Mouse (Mus musculus): ENCODE results near the gene Pakap. TPM values are rescaled to one million over a fixed set of nuclear protein-coding genes. Genes with fewer than 3 reads are reported as not detected.

Pakap gene
- total RNA-seq, 1 experiment from 2014 or later, result 126 TPM

DNA sequence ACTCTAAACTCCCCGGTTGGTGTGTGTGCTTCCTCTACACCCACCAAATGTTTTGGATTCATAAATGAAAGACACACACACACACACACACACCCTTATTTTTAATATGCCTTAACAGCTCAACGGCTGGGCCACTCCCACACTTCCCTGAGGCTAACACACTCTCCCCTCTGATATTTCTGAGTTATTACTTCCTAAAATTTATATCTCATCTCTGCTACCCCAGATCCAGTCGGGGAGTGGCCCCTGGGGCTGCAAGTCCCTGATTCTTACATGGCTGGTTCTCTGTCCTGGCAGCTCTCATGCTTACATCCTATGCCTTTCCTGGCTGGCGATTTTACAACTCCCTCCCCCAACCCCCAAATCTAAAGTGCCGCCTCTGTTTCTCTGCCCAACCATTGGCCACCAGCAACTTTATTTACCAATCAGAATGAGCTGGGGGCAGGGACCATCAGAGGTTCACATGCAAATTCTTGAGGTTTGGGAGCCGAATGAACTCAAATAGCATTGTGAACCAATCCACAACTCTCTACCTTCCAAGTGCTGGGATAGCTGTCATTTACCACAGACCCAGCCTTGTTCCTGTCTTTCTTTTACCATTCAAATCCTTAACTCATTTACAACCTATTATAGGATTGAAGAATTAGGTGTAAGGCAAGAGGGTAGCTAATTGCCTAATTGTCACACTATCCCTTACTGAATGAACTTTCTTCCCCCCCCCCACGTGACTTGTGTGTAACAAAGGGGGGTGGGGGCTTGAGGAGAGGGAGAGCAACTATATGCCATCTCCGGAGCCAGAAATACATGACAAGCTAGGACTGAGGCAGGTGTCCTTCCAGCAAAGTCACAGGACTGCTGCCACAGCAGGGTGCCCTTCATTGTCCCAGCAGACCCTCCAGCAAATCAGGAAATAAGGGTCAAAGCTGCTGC, 351.8 kb downstream of the Pakap start:
- DNase-seq, result no peak

DNA sequence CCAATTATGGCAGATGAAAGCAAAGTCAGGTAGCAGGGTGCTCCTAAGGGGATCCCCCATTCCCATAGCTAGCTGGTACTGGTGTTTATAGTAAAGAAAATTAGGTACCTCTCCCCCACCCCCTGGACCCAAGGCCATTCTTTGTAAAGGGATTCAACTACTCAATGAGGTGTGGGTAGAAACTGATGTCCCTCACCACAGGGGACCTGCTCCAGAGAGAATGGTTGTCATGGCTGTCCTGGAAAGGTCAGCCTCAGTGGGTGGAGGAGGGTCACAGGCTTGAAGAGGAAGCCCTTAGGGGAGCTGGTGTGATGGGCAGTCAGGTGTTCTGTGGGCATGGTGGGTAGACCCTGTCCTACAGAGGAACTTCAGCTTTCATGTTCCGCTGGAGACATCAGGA, 352.5 kb downstream of the Pakap start:
- DNase-seq, result no peak

DNA sequence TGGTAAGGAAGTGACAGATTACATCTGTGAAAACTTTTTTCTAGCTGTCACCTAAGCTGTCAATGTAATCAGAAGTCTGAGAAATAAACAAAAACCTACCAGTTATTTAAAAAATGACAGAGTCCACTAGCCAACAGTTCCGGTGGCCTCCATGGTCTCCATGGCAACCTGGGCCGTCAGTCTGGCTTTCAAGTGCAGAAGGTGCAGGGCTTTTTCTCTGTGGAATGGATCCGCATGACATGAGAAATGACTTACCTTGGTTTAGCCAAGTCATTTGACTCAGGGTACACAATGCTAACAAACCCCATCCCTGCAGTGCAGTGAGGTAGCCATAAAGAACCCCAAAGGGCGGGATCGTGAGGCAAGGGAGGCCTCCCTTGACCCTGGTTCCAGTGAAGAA, 354.2 kb downstream of the Pakap start:
- DNase-seq, result peak; percentile 38

DNA sequence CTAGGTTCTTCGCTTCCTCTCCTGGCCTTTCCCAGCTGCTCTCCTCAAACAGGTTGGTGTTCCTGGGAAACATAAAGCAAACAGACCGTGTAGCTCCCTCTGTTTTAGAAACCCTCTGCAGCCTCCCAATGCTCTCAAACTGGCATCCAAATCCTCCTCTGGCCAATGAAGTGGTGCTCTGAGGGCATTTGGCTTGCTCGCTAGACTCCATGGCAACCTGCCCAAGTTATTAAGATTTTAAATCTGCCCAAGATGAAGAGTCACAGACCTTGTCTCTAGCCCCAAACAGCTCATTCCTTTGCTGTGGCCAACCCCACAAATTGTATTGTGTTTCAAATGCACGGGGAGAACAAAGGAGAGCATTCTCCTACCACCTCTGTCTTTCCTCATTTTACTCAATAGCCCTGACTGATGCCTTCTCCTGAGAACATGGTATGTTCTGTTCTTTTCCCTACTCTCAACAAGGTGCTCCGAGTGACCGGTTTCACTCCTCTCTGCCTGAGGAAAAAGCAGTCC, 356.6 kb downstream of the Pakap start:
- DNase-seq, result no peak

DNA sequence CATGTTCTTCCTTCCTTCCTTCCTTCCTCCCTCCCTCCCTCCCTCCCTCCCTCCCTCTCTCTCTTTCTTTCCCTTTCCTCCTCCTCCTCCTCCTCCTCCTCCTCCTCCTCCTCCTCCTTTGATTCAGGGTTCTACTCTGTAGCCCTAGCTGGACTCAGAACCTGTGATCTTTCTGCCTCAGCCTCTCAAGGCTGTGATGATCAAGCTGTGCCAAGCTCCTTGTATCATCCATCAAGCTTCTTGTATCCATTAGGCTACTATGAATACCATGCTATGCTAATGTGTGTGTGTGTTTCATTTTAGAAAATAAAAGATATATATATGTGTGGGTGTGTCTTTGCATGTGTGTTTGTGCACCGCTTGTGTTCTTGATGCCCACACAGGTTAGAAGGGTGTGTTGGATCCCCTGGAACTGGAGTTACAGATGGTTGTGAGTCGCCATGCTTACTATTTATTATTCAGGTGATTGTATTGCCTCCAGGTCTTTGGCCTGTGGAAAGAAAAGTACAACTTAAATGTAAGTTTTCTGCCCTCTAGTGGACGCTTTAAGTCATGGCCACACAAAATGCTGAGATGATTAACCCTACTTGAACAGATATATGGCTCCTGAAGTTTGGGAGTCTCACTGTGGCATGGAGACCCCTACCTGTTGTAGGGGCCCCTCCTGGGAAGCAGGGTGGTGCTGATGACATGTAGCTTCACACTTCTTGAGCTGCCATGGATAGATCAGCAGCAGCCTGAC, 359.7 kb downstream of the Pakap start:
- no peak for DNase-seq

DNA sequence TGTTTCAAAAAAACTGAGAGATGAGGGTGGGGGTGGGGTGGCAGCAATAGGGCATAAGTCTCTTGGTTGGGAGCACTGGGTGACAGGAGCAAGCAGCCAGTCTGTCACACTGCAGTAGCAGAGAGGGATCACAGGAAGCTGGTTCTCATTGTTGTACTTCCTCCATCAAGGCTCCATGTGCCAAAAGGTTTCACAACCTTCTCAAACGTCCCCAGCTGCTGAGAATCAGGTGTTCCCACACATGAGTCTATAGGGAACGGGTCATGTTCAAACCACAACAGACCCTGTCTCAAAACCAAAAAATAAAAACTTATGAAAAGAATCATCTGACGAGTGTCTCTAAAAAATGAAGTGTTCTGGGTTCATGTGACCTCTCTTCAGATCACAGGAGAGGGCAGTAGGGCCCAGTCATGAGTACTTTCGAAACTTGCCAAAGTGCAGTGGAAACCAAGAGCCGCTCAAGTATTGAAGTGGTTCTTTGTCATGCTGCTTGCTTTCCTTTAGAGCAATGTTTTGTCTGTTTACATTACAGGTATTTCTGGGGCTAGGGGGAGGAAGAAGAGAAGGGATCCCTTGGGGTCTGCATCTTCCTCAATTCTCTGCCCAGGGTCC, 362.7 kb downstream of the Pakap start:
- DNase-seq, result no peak

DNA sequence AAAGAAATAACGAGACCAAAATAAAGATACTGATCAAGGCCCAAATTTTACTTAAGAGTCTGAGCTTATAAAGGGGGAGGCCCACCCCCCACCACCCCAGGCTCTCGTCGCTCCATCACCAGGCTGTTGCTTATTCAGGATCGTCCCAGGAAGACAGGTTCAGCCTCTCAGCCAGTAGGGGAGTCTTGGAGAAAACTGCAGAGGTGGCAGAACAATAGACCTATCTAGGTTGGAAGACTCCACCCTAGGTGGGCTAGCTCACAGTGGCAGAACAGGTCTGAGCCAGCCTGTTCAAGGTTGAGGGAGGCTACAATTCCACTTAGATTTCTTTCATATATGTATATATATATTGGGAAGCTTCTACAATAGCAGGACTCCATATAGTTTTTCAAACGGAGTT, 366.2 kb downstream of the Pakap start:
- no peak for DNase-seq

DNA sequence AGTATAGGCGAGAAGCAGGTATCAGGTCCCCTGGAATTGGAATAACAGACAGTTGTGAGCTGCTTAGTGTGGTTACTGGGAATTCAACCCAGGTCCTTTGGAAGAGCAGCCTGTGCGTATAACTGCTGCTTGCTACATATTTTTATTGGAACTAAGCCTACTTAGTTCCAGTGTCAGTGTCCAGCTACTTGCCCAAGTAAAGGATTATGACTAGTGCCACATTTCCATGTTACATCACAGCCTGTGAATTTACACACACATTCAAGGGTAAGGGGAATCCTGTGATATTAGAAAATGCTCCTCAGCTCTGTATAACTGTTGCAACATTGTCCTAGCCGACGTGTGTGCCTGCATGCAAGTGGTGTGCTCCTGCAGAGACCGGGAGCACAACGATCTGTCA, 369.3 kb downstream of the Pakap start:
- no peak for DNase-seq

DNA sequence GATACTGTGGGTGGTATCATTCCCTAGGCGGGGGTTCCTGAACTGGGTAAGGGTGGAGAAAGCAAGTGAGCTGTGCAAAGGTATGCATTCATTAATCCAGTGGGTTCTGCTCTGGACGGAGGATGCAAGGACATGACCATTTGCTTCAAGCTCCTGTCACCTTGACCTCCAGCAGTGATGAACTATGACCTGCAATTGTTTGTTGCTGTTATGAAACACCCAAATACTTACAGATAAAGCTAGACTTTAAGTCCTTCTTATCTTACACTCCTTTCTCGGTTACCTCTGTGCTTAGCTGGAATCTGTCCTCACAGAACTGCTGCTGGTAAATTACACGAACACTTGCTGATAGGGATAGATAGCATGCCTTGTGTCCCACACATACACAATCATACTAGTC, 372.7 kb downstream of the Pakap start:
- no peak for DNase-seq

DNA sequence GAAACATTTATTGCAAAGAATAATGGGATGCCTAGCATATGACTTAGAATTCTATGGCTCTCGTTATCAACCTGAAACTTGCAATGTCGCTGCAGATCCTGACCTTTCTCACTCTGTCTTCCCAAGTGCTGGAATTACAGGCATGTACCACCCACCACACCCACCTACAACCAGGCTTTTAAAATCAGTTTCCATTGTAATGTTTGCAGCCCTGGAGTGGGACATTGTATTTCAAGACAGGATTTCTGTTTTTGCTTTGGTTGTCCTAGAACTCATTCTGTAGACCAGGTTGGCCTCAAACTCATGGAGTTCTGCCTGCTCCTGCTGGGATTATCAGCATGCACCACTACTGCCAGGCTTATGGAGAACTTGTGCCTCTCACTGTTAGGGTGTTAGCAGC, 374.9 kb downstream of the Pakap start:
- DNase-seq, result no peak

Other genes starting within 250 kb of the Pakap start
- 66.9 and 84.0 TPM in 2 replicates for gene Palm2, start 133.9 kb upstream of the Pakap start, total RNA-seq (2021)
- gene Akap2, start 149.5 kb downstream of the Pakap start, total RNA-seq (2021), result 132 and 158 TPM in 2 replicates

Measured in adrenal gland, postnatal 25 days (tissue).